Comparison of ENCODE assay signal across 8 mouse cellular contexts in genomic region chr3:127780021-127780644, GRCm38 (mm10). TPM values are rescaled to one million over a fixed set of nuclear protein-coding genes. Genes with fewer than 3 reads are reported as not detected.
DNase-seq lines count a peak whose midpoint lies in the region; ATAC-seq and TF ChIP-seq lines count a peak whose summit lies in the region.

TSS of gene Alpk1 (minus strand) at chr3:127780527.

- H3K4me2 ChIP-seq in lung, embryonic 14.5 days: peak within 1 kb of the TSS; percentile 70

- under 1% methylated on average over 24 of the region's 24 CpGs for WGBS in lung, embryonic 14.5 days

- peak; percentile 93 for ATAC-seq in lung, embryonic 14.5 days (ENCODE audit: insufficient read depth)
- ATAC-seq in neutrophil, adult 5-6 weeks (ENCODE audit: extremely low read depth, insufficient number of reproducible peaks, low FRiP score, poor library complexity, severe bottlenecking): peak; percentile 100

- H3ac ChIP-seq in C2C12 (ENCODE audit: control insufficient read depth, insufficient read length, low read depth): peak within 1 kb of the TSS; percentile 47

- no peak for TF ChIP-seq CTCF in C2C12 (IDR thresholded peaks at IDR 0.05; ENCODE audit: control insufficient read depth, insufficient read depth, insufficient read length)
- peak; percentile 59 for TF ChIP-seq CTCF in lung, embryonic 14.5 days (IDR thresholded peaks at IDR 0.05; ENCODE audit: low read depth)

- H3K4me3 ChIP-seq in C2C12 (ENCODE audit: insufficient read depth, poor library complexity, severe bottlenecking): peak within 1 kb of the TSS; percentile 30
- H3K4me3 ChIP-seq in lung, embryonic 14.5 days (ENCODE audit: low read depth, low read length): peak within 1 kb of the TSS; percentile 46

- DNase-seq in adrenal gland, adult 2 months: peak; percentile 87
- peak; percentile 77 for DNase-seq in fibroblast of lung, adult 2 months (ENCODE audit: low read depth)
- DNase-seq in heart, postnatal 10 days: peak; percentile 81 to 85
- peak; percentile 80 to 86 for DNase-seq in kidney, postnatal 4 days
- DNase-seq in lung, embryonic 14.5 days: peak; percentile 83
- peak; percentile 82 for DNase-seq in thymus, postnatal 14 days

- H3K79me2 ChIP-seq in C2C12 (ENCODE audit: control insufficient read depth, insufficient read depth): no peaks in the 10 kb centered on the region

- no peaks in the 10 kb centered on the region for H3K4me1 ChIP-seq in lung, embryonic 14.5 days (ENCODE audit: insufficient read depth)

- no peaks in the 10 kb centered on the region for H3K27me3 ChIP-seq in C2C12 (ENCODE audit: control insufficient read depth, insufficient read depth, insufficient read length)
- H3K27me3 ChIP-seq in lung, embryonic 14.5 days (ENCODE audit: insufficient read depth, low read length): no peaks in the 10 kb centered on the region

- H3K36me3 ChIP-seq in C2C12 (ENCODE audit: control insufficient read depth, insufficient read depth): no peaks in the 10 kb centered on the region
- no peaks in the 10 kb centered on the region for H3K36me3 ChIP-seq in lung, embryonic 14.5 days (ENCODE audit: insufficient read depth)

- H3K9ac ChIP-seq in lung, embryonic 14.5 days: peak within 1 kb of the TSS; percentile 53

- intact Hi-C loops in heart, postnatal 10 days (cut with DNase I): no loop called here

- H3K9me3 ChIP-seq in lung, embryonic 14.5 days (ENCODE audit: low read depth, low read length): no peaks in the 10 kb centered on the region

- H3K27ac ChIP-seq in lung, embryonic 14.5 days (ENCODE audit: low read depth): peak within 1 kb of the TSS; percentile 65

- H3K79me3 ChIP-seq in C2C12 (ENCODE audit: low read depth): no peaks in the 10 kb centered on the region

TF ChIP-seq in C2C12, 6 proteins besides CTCF, POLR2A, EP300 and RAD21:
- TF ChIP-seq MYOD1 (IDR thresholded peaks at IDR 0.05; ENCODE audit: control insufficient read depth, insufficient read length, low read depth) (no peak), CEBPB (IDR thresholded peaks at IDR 0.05; ENCODE audit: low read depth) (no peak), MAX (IDR thresholded peaks at IDR 0.05) (no peak)

RNA-seq across cellular contexts. Expression of gene Alpk1, which starts in this region (rescaled TPM):
- polyA plus RNA-seq in C2C12 (2012; fragmentation: generic; extraction: Trizol): 0.60 TPM
- 1 to 10 TPM; 6.8 to 9.2 TPM for total RNA-seq in adrenal gland, adult 2 months (2021)
- 0.75 and 1.2 TPM in 2 replicates for polyA plus RNA-seq in adrenal gland, adult 2 months (2012; rRNA removed)
- 1 to 10 TPM; 5.1 to 5.5 TPM for total RNA-seq in heart, postnatal 10 days (2021)
- polyA plus RNA-seq in lung, embryonic 14.5 days (2014; fragmentation: Nextera tagmentation; extraction: Ambion mirVana): 1.3 and 1.5 TPM in 2 replicates
- total RNA-seq in neutrophil, adult 5-6 weeks (2017): 2.9 and 4.9 TPM in 2 replicates

Comparison
In these comparisons a context has a peak if more than half of its experiments do, and no peak if none do; other contexts are left out.
1. Peak in every context shown above with its lines: DNase-seq, ATAC-seq, H3K4me3 ChIP-seq and H3K27ac ChIP-seq.